Mouse (Mus musculus) cortical plate, adult 2 months (tissue): ENCODE measurements around the gene Thap8. TPM values are rescaled to one million over a fixed set of nuclear protein-coding genes. Genes with fewer than 3 reads are reported as not detected.
A peak's percentile ranks its signal among the peaks of the same experiment; 100 is the strongest.

Experiments used
- H3K27ac ChIP-seq: fragments of 200-500 bp; 2 replicates; pipeline ENCODE4 v1.5.1; 2012; ENCODE audit warnings: low read length, control low read depth, inconsistent platforms; ENCODE audit not compliant: insufficient read depth
- H3K4me1 ChIP-seq: fragments of 200-500 bp; 2 replicates; pipeline ENCODE4 v1.6.1; 2011; ENCODE audit warnings: low read length; ENCODE audit not compliant: control insufficient read depth, insufficient read depth
- H3K4me3 ChIP-seq: fragments of 200-500 bp; 2 replicates; pipeline ENCODE4 v1.5.1; 2011; ENCODE audit warnings: mild to moderate bottlenecking, low read length, control low read depth; ENCODE audit not compliant: insufficient read depth
- CTCF ChIP-seq: fragments of 200-500 bp; IDR thresholded peaks from 2 replicates; pipeline ENCODE4 v1.5.1; 2011; ENCODE audit warnings: mild to moderate bottlenecking, control low read depth, low read length; ENCODE audit not compliant: insufficient read depth; ENCODE audit errors: extremely low read depth
- POLR2A ChIP-seq: fragments of 200-500 bp; IDR thresholded peaks from 2 replicates; pipeline ENCODE4 v1.6.1; 2011; ENCODE audit warnings: mild to moderate bottlenecking, low read length, control low read depth; ENCODE audit not compliant: insufficient read depth; ENCODE audit errors: extremely low read depth
- polyA plus RNA-seq: library from polyadenylated mRNA; depleted of rRNA; stranded (reverse); fragments of >200 nt; gene quantifications from 2 replicates; pipeline ENCODE4 v1.2.3, GENCODE M21; 2012

Thap8 gene
- polyA plus RNA-seq, 1 experiment: 0.38 TPM

DNA sequence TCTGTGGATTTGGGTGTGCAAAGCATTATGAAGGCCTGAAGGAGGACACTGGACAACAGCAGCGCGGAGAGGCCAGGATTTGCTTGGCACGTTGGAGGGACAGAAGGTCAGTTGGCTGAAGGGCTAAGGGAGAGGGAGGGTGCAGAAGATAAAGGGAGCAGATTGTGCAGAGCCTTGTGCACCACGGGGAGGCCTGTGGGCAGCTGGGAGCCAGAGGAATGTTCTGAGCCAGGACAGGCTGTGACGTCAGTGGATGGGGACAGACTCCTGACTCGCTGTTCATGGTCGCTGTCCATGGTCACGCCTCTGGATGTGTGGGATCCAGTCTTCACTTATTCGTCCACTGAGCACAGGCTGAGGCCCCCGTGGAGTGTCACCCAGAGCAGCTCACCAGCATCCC, 15.2 kb downstream of the Thap8 start:
- no peak for TF ChIP-seq CTCF
- no peak for TF ChIP-seq POLR2A
- no peak overlapping the region for H3K4me3 ChIP-seq
- peaks cover 13% of the 10 kb centered on the region for H3K4me1 ChIP-seq
- peak overlapping the region; percentile 41; the same call in 1 of the 2 replicates for H3K27ac ChIP-seq

DNA sequence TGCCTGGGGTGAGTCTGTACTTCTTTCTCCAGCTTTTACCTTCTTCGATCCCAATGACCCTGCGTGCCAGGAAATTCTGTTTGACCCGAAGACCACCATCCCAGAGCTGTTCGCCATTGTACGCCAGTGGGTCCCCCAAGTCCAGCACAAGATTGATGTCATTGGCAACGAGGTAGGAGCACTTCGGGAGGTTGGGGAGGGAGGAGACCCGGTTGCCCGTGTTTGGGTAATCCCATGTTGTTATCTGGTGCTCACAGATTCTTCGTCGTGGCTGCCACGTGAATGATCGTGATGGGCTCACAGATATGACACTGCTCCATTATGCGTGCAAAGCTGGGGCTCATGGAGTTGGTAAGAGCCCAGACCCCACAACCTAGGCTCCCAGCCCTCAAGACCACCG, 16.9 kb downstream of the Thap8 start:
- no peak overlapping the region for H3K4me3 ChIP-seq
- TF ChIP-seq CTCF (no peak), POLR2A (no peak)
- no peak overlapping the region for H3K27ac ChIP-seq

DNA sequence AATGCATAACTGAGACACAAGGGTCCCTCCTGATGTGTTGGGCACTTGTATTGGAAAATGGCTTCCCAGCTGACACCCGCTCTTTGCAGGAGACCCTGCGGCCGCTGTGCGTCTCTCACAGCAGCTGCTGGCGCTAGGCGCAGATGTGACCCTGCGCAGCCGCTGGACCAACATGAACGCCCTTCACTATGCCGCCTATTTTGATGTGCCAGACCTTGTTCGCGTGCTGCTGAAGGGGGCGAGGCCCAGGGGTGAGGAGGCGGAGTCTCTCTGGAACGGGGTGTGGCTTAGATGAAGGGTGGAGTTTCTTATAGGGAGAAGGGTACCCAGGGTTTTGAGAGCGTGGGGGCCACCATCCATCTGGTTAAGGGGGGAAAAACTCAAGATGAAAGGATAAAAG, 17.4 kb downstream of the Thap8 start:
- TF ChIP-seq CTCF: no peak
- TF ChIP-seq POLR2A: no peak
- Histone ChIP-seq H3K4me1 (peaks cover 9% of the 10 kb centered on the region), H3K4me3 (no peak overlapping the region), H3K27ac (no peak overlapping the region)

More for the DNA sequence above, 16.9 kb downstream of the Thap8 start:
- H3K4me1 ChIP-seq: peaks cover 9% of the 10 kb centered on the region

DNA sequence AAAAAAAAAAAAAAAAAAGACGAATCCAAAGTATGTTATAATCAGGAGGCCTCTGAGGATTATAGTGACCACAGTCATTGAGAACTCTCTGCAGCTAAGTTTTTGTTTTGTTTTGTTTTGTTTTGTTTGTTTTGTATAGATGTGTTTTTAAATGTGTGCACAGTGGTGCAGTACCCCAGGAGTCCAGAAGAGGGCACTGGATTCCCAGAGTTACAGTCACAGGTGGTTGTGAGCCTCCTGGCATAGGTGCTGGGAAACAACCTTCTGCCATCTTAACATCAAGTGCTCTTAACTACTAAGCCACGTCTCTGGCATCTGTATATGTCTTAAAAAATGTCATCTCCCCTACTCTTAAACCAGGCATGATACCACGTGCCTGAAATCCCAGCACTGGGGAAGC, 21.0 kb downstream of the Thap8 start:
- TF ChIP-seq CTCF (peak; percentile 70), POLR2A (peak; percentile 18; the same call in 1 of the 2 replicates)
- H3K4me1 ChIP-seq: no peaks in the 10 kb centered on the region
- H3K4me3 ChIP-seq: no peak overlapping the region
- H3K27ac ChIP-seq: no peak overlapping the region

DNA sequence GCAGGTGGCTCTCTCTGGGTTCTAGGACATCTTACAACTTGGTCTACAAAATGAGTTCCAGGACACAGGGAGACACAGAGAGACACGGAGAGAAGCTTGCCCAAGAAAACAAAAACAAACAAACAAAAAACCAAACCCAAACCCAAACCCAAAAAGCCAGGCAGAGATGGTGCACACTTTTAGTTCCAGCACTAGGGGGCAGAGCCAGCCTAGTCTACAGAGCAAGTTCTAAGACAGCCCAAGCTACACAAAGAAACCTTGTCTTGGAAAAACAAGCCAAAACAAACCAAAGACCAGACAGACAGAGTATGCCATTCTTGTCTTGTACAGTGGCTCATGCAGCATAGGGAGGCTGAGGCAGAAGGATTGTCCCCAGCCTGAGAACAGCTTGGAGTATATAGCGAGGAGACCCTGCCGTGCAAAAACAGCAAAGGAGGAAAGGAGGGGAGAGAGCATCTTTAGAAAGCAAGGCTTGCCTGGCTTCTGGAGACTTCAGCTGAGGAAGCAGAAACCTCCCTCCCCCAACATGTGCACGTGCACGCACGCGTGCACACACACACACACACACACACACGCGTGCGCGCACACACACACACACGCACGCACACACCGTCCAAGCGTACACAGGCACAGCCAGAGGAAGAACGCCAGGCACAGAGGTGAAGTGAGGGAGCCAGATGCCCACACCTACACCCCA, 26.3 kb downstream of the Thap8 start:
- TF ChIP-seq CTCF (peak; percentile 49), POLR2A (peak; percentile 13; the same call in 1 of the 2 replicates)
- no peak overlapping the region for H3K4me3 ChIP-seq
- no peak overlapping the region for H3K27ac ChIP-seq
- no peaks in the 10 kb centered on the region for H3K4me1 ChIP-seq

DNA sequence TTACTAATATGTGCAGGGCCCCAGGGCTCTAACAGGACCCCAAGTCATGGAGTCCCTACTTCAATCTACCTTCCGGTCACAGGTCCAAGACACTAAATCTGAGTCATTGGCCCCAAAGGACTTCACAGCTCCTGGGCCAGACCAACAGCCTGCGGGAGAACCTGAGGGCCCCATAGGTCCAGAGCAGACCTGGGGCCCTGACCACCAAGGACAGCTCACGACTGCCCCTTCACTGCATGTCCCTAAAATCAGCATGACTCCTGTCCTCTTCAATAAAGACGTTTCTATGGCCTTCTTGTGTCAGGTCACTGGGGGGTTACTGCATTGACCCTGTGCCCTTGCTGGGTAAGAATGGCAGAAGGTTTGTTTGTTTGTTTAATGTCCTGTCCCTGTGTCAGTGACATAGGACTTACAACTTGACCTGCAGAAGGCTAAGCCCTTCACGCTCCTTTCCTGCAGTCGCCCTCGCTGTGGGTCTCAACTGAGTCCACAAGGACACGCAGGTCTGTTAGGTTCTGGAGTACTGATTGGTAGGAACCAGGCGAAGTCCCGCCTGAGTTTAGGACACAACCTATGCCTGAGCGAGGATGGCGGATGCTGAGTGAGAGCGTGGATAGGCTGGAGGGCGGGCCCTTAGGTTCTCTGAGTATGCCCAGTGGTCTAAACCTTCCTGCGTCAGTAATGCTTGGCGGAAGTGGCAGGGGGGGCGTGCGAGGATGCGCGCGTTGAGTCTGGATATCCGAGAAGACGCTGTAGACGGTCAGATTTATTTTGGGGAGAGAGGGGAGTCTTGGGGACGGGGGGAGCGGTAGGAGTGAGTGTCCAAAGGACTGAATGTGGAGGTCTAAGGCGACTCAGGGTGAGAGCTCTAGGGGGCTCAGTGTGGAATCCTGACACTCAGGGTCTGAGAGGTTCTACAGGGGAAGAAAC, 28.4 kb downstream of the Thap8 start, which contains the start of gene Alkbh6:
TSS of gene Alkbh6 (plus strand) at position 642 of the 930 bp plus-strand sequence.
- Histone ChIP-seq H3K27ac (peak within 1 kb of the TSS; percentile 75), H3K4me1 (no peaks in the 10 kb centered on the region), H3K4me3 (peak within 1 kb of the TSS; percentile 54)
- peak; percentile 99 for TF ChIP-seq POLR2A
- no peak for TF ChIP-seq CTCF

DNA sequence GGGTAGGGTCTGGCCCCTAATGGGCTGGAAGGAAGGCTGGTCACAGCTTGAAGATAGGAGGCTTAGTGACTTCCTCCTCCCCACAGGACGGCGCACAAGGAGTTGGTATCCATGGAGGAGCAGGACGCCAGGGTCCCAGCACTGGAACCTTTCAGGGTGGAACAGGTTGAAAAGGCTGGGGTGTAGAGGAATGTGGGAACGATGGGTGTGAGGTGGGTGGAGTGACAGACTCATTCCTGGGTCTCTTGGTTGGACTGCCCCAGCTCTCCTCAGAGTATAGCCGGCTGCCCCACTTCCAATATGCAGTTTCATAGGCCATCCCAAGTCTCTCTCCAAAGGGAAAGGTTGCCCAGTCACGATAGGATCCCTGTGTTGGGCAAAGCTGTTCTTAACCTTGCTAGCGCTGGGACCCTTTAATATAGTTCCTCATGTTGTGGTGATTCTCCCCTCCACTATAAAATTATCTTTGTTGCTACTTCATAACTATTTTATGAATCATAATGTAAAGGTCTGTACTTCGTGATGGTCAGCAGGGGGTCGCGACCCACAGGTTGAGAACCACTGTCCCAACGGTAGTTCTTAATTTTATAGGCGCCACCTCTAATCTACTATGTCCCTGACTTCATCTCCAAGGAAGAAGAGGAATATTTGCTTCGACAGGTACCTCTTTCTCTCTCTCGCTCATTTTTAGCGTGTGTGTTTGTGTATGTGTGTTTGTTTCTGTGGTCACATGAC, 29.7 kb downstream of the Thap8 start:
- no peak for TF ChIP-seq CTCF
- no peak for TF ChIP-seq POLR2A
- no peak overlapping the region for H3K27ac ChIP-seq
- H3K4me3 ChIP-seq: peak overlapping the region; percentile 54
- no peaks in the 10 kb centered on the region for H3K4me1 ChIP-seq

DNA sequence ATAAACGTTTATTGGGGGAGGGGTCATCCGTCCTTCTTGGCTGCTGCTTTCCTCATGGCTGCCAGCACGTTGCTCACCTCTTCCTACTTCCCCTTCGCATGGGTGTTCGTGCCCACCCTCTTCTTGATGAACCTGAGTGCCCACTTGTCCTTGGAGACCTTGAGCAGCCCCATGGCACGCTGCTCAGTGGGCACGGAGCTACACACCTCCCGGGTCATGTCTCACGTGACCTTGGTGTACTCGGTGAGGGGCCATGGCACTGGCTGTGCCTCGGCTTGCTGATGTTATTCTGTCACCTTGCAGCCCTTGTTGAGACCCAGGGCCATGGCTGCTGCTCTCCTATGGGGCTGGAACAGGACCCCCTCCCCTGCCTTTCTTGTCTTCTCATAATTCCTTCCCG, 30.2 kb downstream of the Thap8 start:
- no peak for TF ChIP-seq POLR2A

DNA sequence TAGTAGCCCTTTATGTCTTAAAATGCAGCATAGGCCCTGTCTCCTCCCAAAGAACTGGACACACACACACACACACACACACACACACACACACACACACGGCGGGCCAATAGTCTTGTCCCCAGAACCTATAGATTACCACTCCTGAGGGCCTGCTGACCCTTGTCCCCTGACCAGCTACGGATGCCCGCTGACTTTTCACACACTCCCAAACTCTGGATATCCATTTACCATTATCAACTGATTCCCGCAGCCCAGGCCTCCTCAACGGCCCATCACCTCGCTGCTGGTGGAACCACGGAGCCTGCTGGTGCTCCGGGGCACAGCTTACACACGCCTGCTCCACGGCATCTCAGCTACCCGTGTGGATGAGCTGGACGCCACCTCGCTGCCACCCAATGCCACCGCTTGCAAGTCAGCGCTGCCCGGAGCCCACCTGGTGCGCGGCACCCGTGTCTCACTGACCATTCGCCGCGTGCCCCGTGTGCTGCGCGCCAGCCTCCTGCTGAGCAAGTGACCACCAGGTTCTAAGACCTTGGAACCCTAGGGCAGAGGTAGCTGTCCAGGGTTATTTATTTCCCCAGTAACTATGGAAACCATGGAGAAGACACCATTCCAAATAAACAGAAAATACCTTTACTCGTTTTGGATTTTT, 33.9 kb downstream of the Thap8 start:
- Histone ChIP-seq H3K4me3 (no peak overlapping the region), H3K27ac (no peak overlapping the region), H3K4me1 (no peaks in the 10 kb centered on the region)
- no peak for TF ChIP-seq CTCF
- no peak for TF ChIP-seq POLR2A

More for the DNA sequence above, 30.2 kb downstream of the Thap8 start:
- Histone ChIP-seq H3K4me3 (no peak overlapping the region), H3K4me1 (no peaks in the 10 kb centered on the region), H3K27ac (no peak overlapping the region)
